In genomic region chr4:97859431-97859830, GRCm38 (mm10) we compare ENCODE assay signal across 9 mouse cellular contexts.
A peak's percentile ranks its signal among the peaks of the same experiment; 100 is the strongest.
DNase-seq lines count a peak whose midpoint lies in the region; ATAC-seq lines count a peak whose summit lies in the region.
"Had no signal": no experiment of that assay in that cellular context is flagged by ENCODE, and none has a peak within 500 bp of the region (broad histone marks: within the 10 kb centered on the region; RNA-seq: fewer than 3 reads in every experiment).

No protein-coding gene starts in this region.

- no peaks in the 10 kb centered on the region for H3K27me3 ChIP-seq in neural tube, embryonic 14.5 days (ENCODE audit: control insufficient read depth, insufficient read depth, low read length)
- no peaks in the 10 kb centered on the region for H3K27me3 ChIP-seq in neural tube, embryonic 15.5 days (replicated peaks)
- H3K27me3 ChIP-seq: liver, embryonic 15.5 days had no signal

- peak; percentile 54 for DNase-seq in adrenal gland, adult 2 months
- no peak for DNase-seq in adrenal gland, postnatal 4 days (ENCODE audit: low spot score in 2 of 2)
- peak; percentile 44 to 62 for DNase-seq in heart, adult 9 months (ENCODE audit: low spot score in 2 of 2)
- no peak for DNase-seq in heart, postnatal 14 days
- no peak for DNase-seq in urinary bladder, postnatal 14 days (ENCODE audit: low spot score)
- DNase-seq in right cerebral cortex, postnatal 14 days: no peak

- no peak for ATAC-seq in neural tube, embryonic 14.5 days (ENCODE audit: low read depth)
- no peak for ATAC-seq in neural tube, embryonic 15.5 days (ENCODE audit: low FRiP score)

- no peak overlapping the region for H3K4me2 ChIP-seq in neural tube, embryonic 14.5 days (ENCODE audit: low read depth, low read length)
- no peak overlapping the region for H3K4me2 ChIP-seq in neural tube, embryonic 15.5 days
- H3K4me2 ChIP-seq: liver, embryonic 15.5 days had no signal

- H3K9ac ChIP-seq in neural tube, embryonic 14.5 days (replicated peaks; ENCODE audit: low read depth, low read length): no peak overlapping the region
- no peak overlapping the region for H3K9ac ChIP-seq in neural tube, embryonic 15.5 days (replicated peaks)
- H3K9ac ChIP-seq: liver, embryonic 15.5 days had no signal

- intact Hi-C loops in heart, postnatal 14 days (cut with DNase I): no loop called here

- no peak overlapping the region for H3K4me3 ChIP-seq in neural tube, embryonic 14.5 days (ENCODE audit: low read depth, low read length)
- H3K4me3 ChIP-seq in neural tube, embryonic 15.5 days (replicated peaks): no peak overlapping the region
- H3K4me3 ChIP-seq: liver, embryonic 15.5 days had no signal

- no peaks in the 10 kb centered on the region for H3K9me3 ChIP-seq in neural tube, embryonic 14.5 days (ENCODE audit: control insufficient read depth, low read length)
- no peaks in the 10 kb centered on the region for H3K9me3 ChIP-seq in neural tube, embryonic 15.5 days (replicated peaks)
- H3K9me3 ChIP-seq: liver, embryonic 15.5 days had no signal

- no peaks in the 10 kb centered on the region for H3K36me3 ChIP-seq in neural tube, embryonic 14.5 days (ENCODE audit: control insufficient read depth, insufficient read depth, low read length)
- H3K36me3 ChIP-seq in neural tube, embryonic 15.5 days: no peaks in the 10 kb centered on the region
- H3K36me3 ChIP-seq: liver, embryonic 15.5 days had no signal

- H3K4me1 ChIP-seq in neural tube, embryonic 14.5 days (ENCODE audit: control insufficient read depth, insufficient read depth, low read length): peaks cover 3% of the 10 kb centered on the region; the same call in 1 of the 2 replicates
- H3K4me1 ChIP-seq in neural tube, embryonic 15.5 days: peaks cover 25% of the 10 kb centered on the region

- peak overlapping the region; percentile 35; the same call in 1 of the 2 replicates for H3K27ac ChIP-seq in neural tube, embryonic 14.5 days (ENCODE audit: low read depth, low read length)
- no peak overlapping the region; the same call in 1 of the 2 replicates for H3K27ac ChIP-seq in neural tube, embryonic 15.5 days (replicated peaks)
- H3K27ac ChIP-seq: liver, embryonic 15.5 days had no signal

- WGBS in neural tube, embryonic 14.5 days: 63% methylated on average over 4 of the region's 4 CpGs
- WGBS in neural tube, embryonic 15.5 days: 61% methylated on average over 4 of the region's 4 CpGs

Comparison
In these comparisons a context has a peak if more than half of its experiments do, and no peak if none do; other contexts are left out.
1. DNase-seq: peak in adrenal gland, adult 2 months (single experiment) and heart, adult 9 months (2 of 2); none in adrenal gland, postnatal 4 days (0 of 2), heart, postnatal 14 days (0 of 2), urinary bladder, postnatal 14 days (single experiment) and right cerebral cortex, postnatal 14 days (single experiment).